Mouse (Mus musculus): Measurements from ENCODE around the gene A830031A19Rik.

A830031A19Rik gene

GRCm38 (mm10) chr11:24076821-24077730 is 2.2 kb upstream of the A830031A19Rik start:
- DNase-seq (ENCODE audit: low read depth) = no peak

GRCm38 (mm10) chr11:24076127-24076650 is 1.3 kb upstream of the A830031A19Rik start:
- DNase-seq (ENCODE audit: low read depth) = peak; percentile 42

- DNase-seq (ENCODE audit: low read depth) = no peak
These were observed 752 bp upstream of the A830031A19Rik start for GRCm38 (mm10) chr11:24075486-24076126.

GRCm38 (mm10) chr11:24074021-24074591 is 748 bp downstream of the A830031A19Rik start:
- no peak for DNase-seq (ENCODE audit: low read depth)

GRCm38 (mm10) chr11:24065313-24065712 is 9.5 kb downstream of the A830031A19Rik start:
- DNase-seq (ENCODE audit: low read depth) = peak; percentile 25

- no peak for DNase-seq (ENCODE audit: low read depth)
These were observed 10.6 kb downstream of the A830031A19Rik start for GRCm38 (mm10) chr11:24064221-24064620.

- DNase-seq (ENCODE audit: low read depth) = no peak
These were observed 12.3 kb downstream of the A830031A19Rik start for GRCm38 (mm10) chr11:24062495-24063096.

GRCm38 (mm10) chr11:24061819-24062218 is 13.0 kb downstream of the A830031A19Rik start:
- no peak for DNase-seq (ENCODE audit: low read depth)

GRCm38 (mm10) chr11:24060428-24060827 is 14.4 kb downstream of the A830031A19Rik start:
- DNase-seq (ENCODE audit: low read depth) = no peak

GRCm38 (mm10) chr11:24059137-24059536 is 15.7 kb downstream of the A830031A19Rik start:
- DNase-seq (ENCODE audit: low read depth) = no peak

- DNase-seq (ENCODE audit: low read depth) = no peak
These were observed 22.0 kb downstream of the A830031A19Rik start for GRCm38 (mm10) chr11:24052882-24053281.

- no peak for DNase-seq (ENCODE audit: low read depth)
These were observed 24.7 kb downstream of the A830031A19Rik start for GRCm38 (mm10) chr11:24050032-24050757.

GRCm38 (mm10) chr11:24049226-24050031 is 25.4 kb downstream of the A830031A19Rik start:
- DNase-seq (ENCODE audit: low read depth) = peak; percentile 76

GRCm38 (mm10) chr11:24044025-24044424 is 30.8 kb downstream of the A830031A19Rik start:
- DNase-seq (ENCODE audit: low read depth) = no peak

GRCm38 (mm10) chr11:24020760-24021159 is 54.1 kb downstream of the A830031A19Rik start:
- no peak for DNase-seq (ENCODE audit: low read depth)

GRCm38 (mm10) chr11:24018783-24019182 is 56.1 kb downstream of the A830031A19Rik start:
- no peak for DNase-seq (ENCODE audit: low read depth)

GRCm38 (mm10) chr11:24016647-24017179 is 58.1 kb downstream of the A830031A19Rik start:
- no peak for DNase-seq (ENCODE audit: low read depth)

GRCm38 (mm10) chr11:24016049-24016448 is 58.8 kb downstream of the A830031A19Rik start:
- no peak for DNase-seq (ENCODE audit: low read depth)

- no peak for DNase-seq (ENCODE audit: low read depth)
These were observed 60.2 kb downstream of the A830031A19Rik start for GRCm38 (mm10) chr11:24014642-24015041.

- DNase-seq (ENCODE audit: low read depth) = no peak
These were observed 62.6 kb downstream of the A830031A19Rik start for GRCm38 (mm10) chr11:24012301-24012700.

All from NIH3T3 (cell line).